Mouse (Mus musculus) spleen, postnatal 10 days (tissue): ENCODE results near the gene Nap1l1.

Experiments
- DNase-seq, 2 experiments: peaks; one replicate each; pipeline ENCODE4 v3.0.0; 2021 to 2022; ENCODE audit warnings: low spot score in 2 of 2

Nap1l1 gene

DNA sequence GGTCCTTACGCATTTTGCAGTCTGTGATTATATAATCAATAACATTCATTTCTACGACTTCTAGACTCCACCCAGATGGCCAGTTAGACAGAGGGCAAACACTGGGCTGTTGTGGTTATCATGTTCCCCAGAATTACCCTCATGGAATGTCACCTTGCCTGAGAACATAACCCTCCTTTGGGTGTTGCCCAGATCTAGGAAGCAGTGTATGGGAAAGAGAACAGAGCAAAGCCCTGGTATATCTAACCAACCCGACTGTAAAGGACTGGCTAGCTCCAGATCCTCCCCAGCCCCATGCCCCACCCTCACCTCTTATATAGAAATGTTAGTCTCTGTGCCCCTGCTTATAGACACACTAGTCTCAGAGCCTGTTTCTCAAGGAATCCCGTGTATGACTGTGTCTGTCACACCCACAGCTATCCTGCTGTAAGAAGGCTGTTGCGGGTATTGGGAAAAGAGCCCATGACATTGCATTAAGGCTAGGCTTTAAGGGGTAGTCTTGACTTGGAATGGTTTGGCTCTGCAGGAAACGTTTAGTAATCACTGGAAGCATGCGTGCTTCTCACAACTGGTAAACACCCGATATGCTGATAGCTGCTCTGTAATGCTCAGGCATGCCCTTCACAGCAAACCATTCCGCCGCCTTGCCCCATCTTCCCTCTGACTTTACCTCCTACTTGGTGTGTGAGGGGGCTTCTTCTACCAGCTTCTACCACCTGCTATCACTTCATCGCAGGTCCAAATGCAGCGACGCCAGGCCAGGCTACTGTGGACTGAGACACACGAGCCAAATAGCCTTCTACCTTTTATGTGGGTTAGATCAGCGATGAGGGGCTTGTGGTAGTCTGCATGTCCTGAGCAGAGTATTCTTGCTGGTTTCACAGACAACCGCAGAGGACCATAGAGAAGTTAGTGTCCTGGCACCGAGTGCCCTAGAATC is 42.3 kb downstream of the Nap1l1 start:
- no peak for DNase-seq

DNA sequence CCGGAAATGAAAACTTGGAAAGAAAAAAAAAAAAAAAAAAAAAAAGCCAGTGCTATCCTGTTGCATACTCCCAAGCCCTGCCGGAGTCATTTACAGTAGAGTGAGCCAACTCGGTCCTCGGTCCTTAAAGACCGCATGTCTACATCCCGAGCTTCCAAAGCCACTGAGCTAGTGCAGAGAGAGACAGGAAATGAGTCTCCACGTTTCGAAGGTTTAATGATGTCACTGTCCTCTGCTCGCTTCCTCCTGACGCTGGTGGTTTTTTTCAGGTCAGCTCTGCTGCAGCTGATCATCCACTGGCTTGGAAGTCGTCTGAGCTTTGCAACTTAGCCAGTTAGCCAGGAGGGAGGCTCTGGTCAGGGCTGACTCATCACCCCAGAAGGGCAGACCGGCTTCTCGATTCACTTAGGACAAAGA is 43.2 kb downstream of the Nap1l1 start:
- DNase-seq = no peak

DNA sequence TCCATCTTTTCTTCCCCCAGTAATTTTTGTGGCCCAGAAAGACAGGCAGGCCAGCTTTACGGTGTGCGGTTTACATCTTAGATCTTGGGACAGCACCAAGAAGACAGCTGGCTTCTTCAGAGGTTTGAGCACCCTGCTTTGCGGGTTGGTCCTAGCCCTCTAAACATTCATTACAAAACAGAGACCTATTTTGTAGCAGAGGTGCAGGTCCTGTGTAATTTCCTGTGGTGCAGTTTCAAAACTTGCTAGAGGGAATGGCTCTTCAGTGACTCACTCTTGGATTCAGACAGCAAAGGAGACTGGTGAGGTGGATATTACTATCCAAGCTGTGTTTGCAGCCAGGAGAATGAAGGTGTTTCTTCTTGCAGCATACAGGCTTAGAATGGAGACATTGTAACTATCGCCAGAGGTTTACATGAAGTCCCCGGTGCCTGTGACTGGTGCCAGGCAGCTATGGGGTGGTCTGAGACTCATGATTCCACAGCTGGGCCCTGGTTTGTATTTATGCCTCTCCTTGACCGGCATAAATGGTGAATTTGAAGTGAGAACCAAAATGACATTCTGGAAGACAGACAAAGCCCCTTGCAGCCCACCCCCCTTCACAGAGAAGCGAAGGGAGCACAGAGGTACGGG is 43.9 kb downstream of the Nap1l1 start:
- no peak for DNase-seq

GRCm38 (mm10) chr10:111518350-111518749 is 45.3 kb downstream of the Nap1l1 start:
- DNase-seq = no peak

GRCm38 (mm10) chr10:111519620-111520370 is 46.8 kb downstream of the Nap1l1 start:
- no peak for DNase-seq

DNA sequence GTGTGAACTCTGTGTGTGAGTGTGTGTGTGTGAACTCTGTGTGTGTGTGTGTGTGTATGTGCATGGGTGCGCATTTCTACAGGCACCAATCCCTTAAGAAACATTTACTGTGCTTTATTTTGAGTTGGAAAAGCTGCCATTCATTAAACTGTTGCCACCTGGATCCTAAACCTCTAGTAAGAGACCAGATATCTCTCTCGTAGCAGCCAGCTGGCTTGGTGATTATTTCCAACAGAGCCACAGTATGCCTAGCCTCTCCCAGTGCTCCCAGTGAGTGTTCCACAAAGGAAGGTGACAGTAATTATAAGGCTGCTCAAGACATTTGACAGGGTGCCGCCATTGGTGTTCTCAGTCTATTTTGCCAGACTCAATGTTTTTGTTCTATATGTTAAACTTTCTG is 47.6 kb downstream of the Nap1l1 start:
- no peak for DNase-seq

GRCm38 (mm10) chr10:111521636-111522035 is 48.6 kb downstream of the Nap1l1 start:
- no peak for DNase-seq

DNA sequence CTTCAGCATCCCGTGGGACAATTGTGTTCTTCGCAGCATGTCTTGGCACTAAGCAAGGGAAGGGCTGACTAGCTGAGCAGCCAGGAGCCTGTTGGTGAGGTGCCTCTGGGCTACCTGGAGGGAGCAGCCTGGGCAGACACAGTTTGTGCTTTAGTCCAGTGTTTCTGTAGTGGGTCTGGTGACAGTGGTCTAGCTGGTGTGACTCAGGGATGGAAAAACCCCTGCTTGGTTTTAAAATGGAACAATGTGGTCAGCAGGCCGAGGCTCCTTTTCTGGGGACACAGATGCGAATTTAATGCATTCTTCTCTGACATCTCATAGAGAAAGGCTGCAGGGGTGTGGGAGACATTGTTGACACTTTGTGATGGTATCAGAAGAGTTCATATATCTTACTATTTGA is 49.2 kb downstream of the Nap1l1 start:
- no peak for DNase-seq

DNA sequence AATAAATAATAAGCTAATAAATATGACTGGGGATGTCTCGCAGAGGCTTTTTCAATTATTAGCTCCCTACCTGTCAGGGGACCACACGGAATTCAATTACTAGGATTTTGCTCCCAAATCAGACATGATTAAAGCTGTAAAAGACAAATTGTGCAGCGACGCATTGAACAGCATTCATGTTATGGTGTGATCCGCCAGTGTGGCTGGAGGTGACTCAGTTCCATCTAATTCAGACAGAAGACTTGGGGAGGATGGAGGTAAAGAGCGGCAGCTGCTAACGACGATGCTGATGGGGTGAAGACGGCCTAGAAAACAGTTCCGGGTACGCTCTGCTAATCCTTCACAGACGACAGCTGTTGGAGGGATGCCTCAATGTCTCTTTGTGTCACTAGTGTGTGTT is 50.9 kb downstream of the Nap1l1 start:
- no peak for DNase-seq

DNA sequence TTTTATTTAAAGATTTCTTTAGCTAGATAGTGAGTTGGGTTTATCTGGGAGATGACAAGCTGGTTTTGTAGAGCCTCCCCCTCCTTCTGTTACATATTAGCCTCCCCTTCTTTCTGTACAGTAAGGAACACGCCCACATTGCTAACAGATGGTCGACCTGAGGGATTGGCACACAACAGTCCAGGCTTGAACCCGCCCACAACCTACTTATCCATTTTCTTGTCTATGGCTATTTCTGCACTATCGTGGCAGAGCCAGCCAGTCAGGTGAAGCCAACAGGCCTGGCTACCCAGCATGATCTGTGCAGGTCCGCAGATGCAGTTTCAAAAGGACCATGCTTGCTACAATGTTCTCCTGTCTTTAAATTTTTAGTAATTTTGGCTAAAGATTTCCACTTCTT is 54.0 kb downstream of the Nap1l1 start:
- no peak for DNase-seq

DNA sequence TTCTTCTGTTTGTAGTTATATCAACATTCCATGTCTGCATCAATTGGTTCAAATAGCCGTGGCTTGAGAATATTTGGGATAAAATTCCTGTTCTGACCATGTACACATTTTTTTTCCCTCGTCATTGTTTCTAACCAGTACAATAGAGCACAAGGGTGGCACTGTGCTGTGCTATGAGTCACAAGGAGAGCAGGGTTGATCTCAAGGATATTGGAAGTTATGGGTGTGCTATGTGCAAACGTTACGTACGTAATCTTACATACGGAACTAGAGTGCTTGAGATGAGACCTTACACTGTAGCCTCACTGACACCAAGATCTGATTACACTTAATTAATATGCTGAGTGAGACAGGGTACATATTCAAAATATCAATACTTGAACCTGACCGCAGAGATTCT is 54.6 kb downstream of the Nap1l1 start:
- no peak for DNase-seq

- no peak for DNase-seq
These were observed 55.3 kb downstream of the Nap1l1 start for GRCm38 (mm10) chr10:111528283-111528682.

GRCm38 (mm10) chr10:111530398-111530797 is 57.4 kb downstream of the Nap1l1 start:
- no peak for DNase-seq

- DNase-seq = no peak
These were observed 61.7 kb downstream of the Nap1l1 start for GRCm38 (mm10) chr10:111534691-111535090.

DNA sequence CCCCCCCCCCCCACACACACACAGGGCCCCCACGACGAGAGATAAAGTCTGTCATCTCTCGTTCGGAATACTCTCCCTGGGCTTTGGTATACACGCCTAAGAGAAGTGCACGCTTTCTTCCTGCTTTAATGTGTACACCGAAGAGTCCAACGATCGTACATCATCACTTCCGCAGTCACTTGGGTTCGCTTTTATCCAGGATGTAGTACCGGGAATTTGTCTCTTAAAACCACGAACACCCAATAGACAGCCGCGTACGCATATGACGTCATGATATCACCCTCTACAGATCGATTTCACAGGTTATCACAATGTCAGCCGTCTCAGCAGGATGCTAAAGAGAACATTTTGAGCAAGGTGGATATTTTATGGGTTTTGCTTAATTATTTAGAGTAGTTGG is 64.4 kb downstream of the Nap1l1 start:
- DNase-seq = no peak

DNA sequence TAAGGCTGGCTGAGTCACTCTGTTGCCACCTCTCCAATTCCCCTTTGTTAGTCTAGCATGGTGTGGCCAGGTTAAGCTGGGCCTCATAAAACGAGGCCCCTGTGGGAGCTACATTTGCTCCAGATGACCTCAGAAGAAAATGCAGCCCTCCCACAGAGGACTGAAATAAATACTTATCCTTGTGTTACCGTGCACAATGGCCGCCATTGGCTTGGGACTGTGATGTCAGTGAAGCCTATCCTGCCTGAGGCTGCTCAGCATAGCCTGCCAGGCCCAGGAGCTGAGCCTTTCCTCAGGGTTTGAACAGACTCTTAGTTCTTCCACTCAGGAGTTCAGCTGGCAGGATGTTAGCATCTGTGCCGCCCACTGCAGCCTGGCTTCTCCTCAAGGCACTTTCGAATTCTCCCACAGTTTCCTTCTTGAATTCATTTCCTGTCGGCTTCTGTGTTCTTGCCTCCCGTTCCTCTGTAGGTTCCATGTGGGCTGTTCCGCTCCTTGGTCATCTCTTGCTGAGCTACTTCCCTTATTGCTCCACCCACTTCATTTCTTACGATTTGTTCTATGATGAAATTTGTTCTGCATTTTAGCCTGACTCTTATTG is 66.8 kb downstream of the Nap1l1 start:
- peak in 1 of 2 experiments; percentile 22 for DNase-seq

- DNase-seq = no peak
These were observed 67.7 kb downstream of the Nap1l1 start for GRCm38 (mm10) chr10:111540678-111541077.

DNA sequence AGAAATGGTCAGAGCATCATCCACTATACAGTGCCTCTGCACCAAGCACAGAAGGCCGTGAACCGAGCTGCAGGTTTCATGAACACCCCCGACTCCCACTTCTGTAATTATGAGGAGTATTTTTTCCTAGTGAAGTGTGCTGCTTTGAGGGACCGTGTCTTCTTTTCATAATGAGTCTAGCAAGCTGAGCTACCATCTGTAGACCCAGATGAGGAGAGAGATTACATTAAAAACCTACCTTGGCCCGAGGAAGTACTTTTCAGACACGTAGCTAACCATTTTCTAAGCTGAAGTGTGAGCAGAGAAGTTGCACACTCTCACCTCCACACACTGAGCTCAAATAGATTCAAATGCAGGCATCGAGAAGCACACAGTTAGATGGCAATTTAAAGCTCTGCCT is 70.1 kb downstream of the Nap1l1 start:
- no peak for DNase-seq

DNA sequence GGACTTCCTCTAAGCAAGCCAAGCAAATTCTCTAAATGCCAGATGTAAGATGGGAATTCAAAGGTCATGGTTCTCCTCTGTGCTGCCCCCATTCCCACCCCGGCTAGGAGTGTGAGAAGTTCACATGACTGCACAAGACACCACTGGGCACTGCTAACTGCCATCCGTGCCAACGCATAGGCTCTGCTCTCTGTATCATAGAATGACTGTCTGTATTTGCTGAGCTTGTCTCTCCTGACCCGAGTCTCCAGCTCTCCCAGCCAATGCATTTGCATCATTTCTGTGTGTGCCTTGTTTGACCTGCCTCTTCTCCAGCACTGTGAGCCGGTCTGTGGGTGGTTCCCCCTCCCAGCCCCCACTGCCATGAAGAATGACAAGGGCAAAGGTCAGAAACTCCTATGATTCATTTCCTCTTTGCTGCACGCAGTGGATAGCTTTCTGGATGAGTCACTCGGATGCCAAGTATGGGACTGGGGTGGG is 70.8 kb downstream of the Nap1l1 start:
- no peak for DNase-seq

GRCm38 (mm10) chr10:111544311-111544710 is 71.3 kb downstream of the Nap1l1 start:
- DNase-seq = no peak

DNA sequence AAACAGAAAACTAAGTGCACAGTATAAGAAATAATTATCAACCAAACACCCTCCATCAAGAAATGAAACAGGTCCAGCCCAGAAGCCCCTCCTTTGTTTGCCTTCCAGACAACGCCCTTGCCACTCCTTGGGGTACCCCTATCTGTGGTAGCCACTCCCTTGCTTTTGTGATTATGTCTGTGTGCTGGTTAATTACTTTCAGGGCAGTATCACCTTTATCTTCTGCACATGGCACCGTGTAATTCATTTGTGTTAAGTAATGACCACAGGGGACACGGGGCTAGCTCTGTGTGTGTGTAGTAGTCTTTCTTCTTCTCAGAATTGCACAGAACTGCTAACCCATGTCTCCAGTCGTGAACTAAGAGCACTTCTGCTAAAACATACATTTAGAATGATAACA is 72.6 kb downstream of the Nap1l1 start:
- no peak for DNase-seq
